Mouse (Mus musculus) erythroblast, embryonic 14.5 days (primary cell): ENCODE measurements around the gene Skint8.

Experiments used
- GATA1 ChIP-seq: IDR thresholded peaks from 2 replicates; pipeline ENCODE4 v1.6.1; 2012; ENCODE audit warnings: low read length, inconsistent platforms, mixed read lengths
- TAL1 ChIP-seq: IDR thresholded peaks from 3 replicates; pipeline ENCODE4 v1.6.1; 2012; ENCODE audit warnings: low read length, inconsistent platforms, mixed read lengths

DNA sequence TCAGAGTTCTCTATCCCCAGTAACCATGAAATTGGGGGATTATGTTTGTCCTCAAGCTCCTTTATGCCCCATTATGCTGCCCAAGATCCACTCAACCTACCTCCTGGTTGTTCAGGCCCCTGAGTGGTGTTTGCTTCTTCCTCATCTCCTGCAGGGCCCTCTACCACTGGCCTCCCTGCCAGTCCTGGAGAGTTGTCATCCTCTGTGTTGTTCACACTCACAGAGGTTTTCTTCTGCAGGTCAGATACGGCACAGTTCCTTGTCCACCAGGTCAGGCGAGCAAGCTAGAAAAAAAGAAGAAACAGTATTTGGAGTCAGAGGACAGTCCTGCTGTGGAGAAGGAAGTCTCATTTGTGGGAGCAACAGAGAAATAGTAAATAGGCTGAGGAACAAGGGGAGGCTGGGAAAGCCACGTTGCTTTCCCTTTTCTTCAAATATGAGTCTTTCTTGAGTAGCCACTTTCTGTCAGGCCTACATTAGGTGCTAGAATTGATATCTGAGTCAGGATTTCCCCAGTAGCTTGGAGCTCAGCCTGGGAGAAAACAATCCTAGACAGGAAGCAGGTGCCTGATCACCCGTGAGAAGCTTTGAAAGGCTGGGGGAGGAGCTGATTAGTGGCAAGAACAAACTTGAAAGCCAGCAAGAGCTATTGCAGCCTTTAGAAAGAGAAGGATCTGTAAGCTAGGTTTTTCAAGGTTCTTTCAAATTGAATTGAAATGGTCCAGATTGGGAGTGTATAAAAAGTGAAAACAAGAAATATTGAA lies 38.9 kb upstream of the Skint8 start:
- no peak for TF ChIP-seq GATA1
- TF ChIP-seq TAL1, result no peak
